Mouse (Mus musculus) kidney, postnatal 0 days (tissue): Measurements from ENCODE around the gene Fam155a. TPM values are rescaled to one million over a fixed set of nuclear protein-coding genes. Genes with fewer than 3 reads are reported as not detected.
A peak's percentile ranks its signal among the peaks of the same experiment; 100 is the strongest.

ENCODE experiments used
- ATAC-seq: fragments of 200-750 bp; cut with Nextera tagmentation; replicated peaks from 2 replicates; pipeline ENCODE4 v1.8.0; 2017; ENCODE audit warnings: low read depth, moderate number of reproducible peaks, moderate TSS enrichment, moderate library complexity; ENCODE audit not compliant: low FRiP score
- DNase-seq: peaks from one replicate; pipeline ENCODE4 v3.0.0-alpha.2; 2016; ENCODE audit warnings: low spot score
- H3K27ac ChIP-seq: fragments of 300-500 bp; sonication (generic); 2 replicates; pipeline ENCODE4 v1.5.1; 2014; ENCODE audit warnings: mild to moderate bottlenecking
- H3K27me3 ChIP-seq: fragments of 300-500 bp; sonication (generic); 2 replicates; pipeline ENCODE4 v1.6.1; 2014; ENCODE audit warnings: low read length, mixed read lengths; ENCODE audit not compliant: insufficient read depth
- H3K36me3 ChIP-seq: fragments of 300-500 bp; sonication (generic); 2 replicates; pipeline ENCODE4 v1.6.1; 2014; ENCODE audit warnings: low read length, mixed read lengths; ENCODE audit not compliant: insufficient read depth
- H3K4me1 ChIP-seq: fragments of 300-500 bp; sonication (generic); replicated peaks from 2 replicates; pipeline ENCODE4 v1.6.1; 2014; ENCODE audit warnings: antibody characterized with exemption, low read length, mixed read lengths; ENCODE audit not compliant: insufficient read depth
- H3K4me2 ChIP-seq: fragments of 300-500 bp; sonication (generic); 2 replicates; pipeline ENCODE4 v1.6.1; 2014; ENCODE audit warnings: mild to moderate bottlenecking, low read length, moderate library complexity, mixed read lengths
- H3K4me3 ChIP-seq: fragments of 300-500 bp; sonication (generic); replicated peaks from 2 replicates; pipeline ENCODE4 v1.5.1; 2014; ENCODE audit warnings: low read depth, low read length
- H3K9ac ChIP-seq: fragments of 300-500 bp; sonication (generic); 2 replicates; pipeline ENCODE4 v1.6.1; 2014; ENCODE audit warnings: low read depth, low read length
- H3K9me3 ChIP-seq: fragments of 300-500 bp; sonication (generic); replicated peaks from 2 replicates; pipeline ENCODE4 v1.6.1; 2016; ENCODE audit warnings: low read length, inconsistent platforms, mixed read lengths
- CTCF ChIP-seq: IDR thresholded peaks from 2 replicates; pipeline ENCODE4 v1.5.1; 2016; ENCODE audit warnings: antibody characterized with exemption, low read depth, mild to moderate bottlenecking, moderate library complexity
- WGBS: fragments of 180-500 bp; shearing (Covaris S2); extraction: QIAGEN DNeasy Blood & Tissue Kit; methylation state at CpG from one replicate; pipeline ENCODE4 v1.1.7; 2014; 5-methylcytosine and 5-hydroxymethylcytosine counted together
- polyA plus RNA-seq: library from polyadenylated mRNA; unstranded; fragments of >200 nt; fragmentation: Nextera tagmentation; extraction: Ambion mirVana; gene quantifications from 2 replicates; pipeline ENCODE4 v1.2.1, GENCODE M21; 2015

Fam155a gene
- polyA plus RNA-seq, 1 experiment from 2014 or later: 0.14 TPM

- Histone ChIP-seq H3K9ac (no peak overlapping the region), H3K27me3 (no peaks in the 10 kb centered on the region), H3K36me3 (no peaks in the 10 kb centered on the region), H3K4me3 (no peak overlapping the region), H3K9me3 (no peaks in the 10 kb centered on the region), H3K27ac (no peak overlapping the region), H3K4me2 (no peak overlapping the region), H3K4me1 (no peaks in the 10 kb centered on the region)
- TF ChIP-seq CTCF: no peak
- DNase-seq: no peak
- 84% methylated on average over 5 of the region's 5 CpGs for WGBS
- ATAC-seq: no peak
Observed at GRCm38 (mm10) chr8:9535730-9536372, 235.1 kb downstream of the Fam155a start.

- no peak overlapping the region for H3K9ac ChIP-seq
- H3K9me3 ChIP-seq: no peaks in the 10 kb centered on the region
- no peak overlapping the region for H3K4me2 ChIP-seq
- no peak for TF ChIP-seq CTCF
- no peaks in the 10 kb centered on the region for H3K36me3 ChIP-seq
- H3K27me3 ChIP-seq: no peaks in the 10 kb centered on the region
- no peak overlapping the region for H3K4me3 ChIP-seq
- H3K27ac ChIP-seq: no peak overlapping the region
- no peaks in the 10 kb centered on the region for H3K4me1 ChIP-seq
- 90% methylated on average over 3 of the region's 3 CpGs for WGBS
- DNase-seq (no peak), ATAC-seq (no peak)
Observed at GRCm38 (mm10) chr8:9526515-9526914, 244.4 kb downstream of the Fam155a start.

GRCm38 (mm10) chr8:9521577-9521976 is 249.4 kb downstream of the Fam155a start:
- Histone ChIP-seq H3K4me3 (no peak overlapping the region), H3K4me1 (no peaks in the 10 kb centered on the region), H3K27ac (no peak overlapping the region), H3K36me3 (no peaks in the 10 kb centered on the region), H3K9me3 (no peaks in the 10 kb centered on the region), H3K9ac (no peak overlapping the region), H3K4me2 (no peak overlapping the region), H3K27me3 (no peaks in the 10 kb centered on the region)
- DNase-seq (peak; percentile 1), ATAC-seq (no peak)
- WGBS: 60% methylated on average over 2 of the region's 2 CpGs
- no peak for TF ChIP-seq CTCF

GRCm38 (mm10) chr8:9500751-9501150 is 270.2 kb downstream of the Fam155a start:
- H3K27ac ChIP-seq: no peak overlapping the region
- no peaks in the 10 kb centered on the region for H3K4me1 ChIP-seq
- TF ChIP-seq CTCF: no peak
- no peak for ATAC-seq
- 34% methylated on average over 6 of the region's 6 CpGs for WGBS
- no peak overlapping the region for H3K9ac ChIP-seq
- no peak for DNase-seq
- no peak overlapping the region for H3K4me3 ChIP-seq
- no peaks in the 10 kb centered on the region for H3K36me3 ChIP-seq
- H3K9me3 ChIP-seq: no peaks in the 10 kb centered on the region
- H3K4me2 ChIP-seq: no peak overlapping the region
- H3K27me3 ChIP-seq: no peaks in the 10 kb centered on the region

GRCm38 (mm10) chr8:9494225-9494598 is 276.7 kb downstream of the Fam155a start:
- Histone ChIP-seq H3K27me3 (no peaks in the 10 kb centered on the region), H3K9ac (no peak overlapping the region), H3K9me3 (no peaks in the 10 kb centered on the region), H3K4me2 (no peak overlapping the region), H3K4me3 (no peak overlapping the region), H3K36me3 (no peaks in the 10 kb centered on the region), H3K27ac (no peak overlapping the region), H3K4me1 (no peaks in the 10 kb centered on the region)
- DNase-seq (peak; percentile 24), ATAC-seq (no peak)
- 0% methylated on average over 1 of the region's 1 CpGs for WGBS
- no peak for TF ChIP-seq CTCF

- Histone ChIP-seq H3K4me1 (no peaks in the 10 kb centered on the region), H3K4me3 (no peak overlapping the region), H3K36me3 (no peaks in the 10 kb centered on the region), H3K27me3 (no peaks in the 10 kb centered on the region), H3K9ac (no peak overlapping the region), H3K9me3 (no peaks in the 10 kb centered on the region), H3K27ac (no peak overlapping the region), H3K4me2 (no peak overlapping the region)
- DNase-seq (no peak), ATAC-seq (no peak)
- WGBS: 28% methylated on average over 8 of the region's 8 CpGs
- TF ChIP-seq CTCF: no peak
Observed at GRCm38 (mm10) chr8:9493557-9494224, 277.3 kb downstream of the Fam155a start.
